32 mouse cellular contexts compared by ENCODE assay signal in genomic region chr9:14827875-14828274, GRCm38 (mm10). TPM values are rescaled to one million over a fixed set of nuclear protein-coding genes. Genes with fewer than 3 reads are reported as not detected.
DNase-seq lines count a peak whose midpoint lies in the region; ATAC-seq and TF ChIP-seq lines count a peak whose summit lies in the region.
"Had no signal": no experiment of that assay in that cellular context is flagged by ENCODE, and none has a peak within 500 bp of the region (broad histone marks: within the 10 kb centered on the region; RNA-seq: fewer than 3 reads in every experiment).

No protein-coding gene starts in this region.

- no peak overlapping the region for H3K4me3 ChIP-seq in forebrain, postnatal 0 days (ENCODE audit: low read depth, low read length)
- H3K4me3 ChIP-seq in forebrain, embryonic 14.5 days (ENCODE audit: low read depth, low read length) = no peak overlapping the region
- no peak overlapping the region for H3K4me3 ChIP-seq in kidney, embryonic 15.5 days (replicated peaks)
- H3K4me3 ChIP-seq: embryonic facial prominence, embryonic 10.5 days; embryonic facial prominence, embryonic 13.5 days; erythroblast, embryonic 14.5 days; forebrain, embryonic 12.5 days; hindbrain, embryonic 12.5 days; hindbrain, embryonic 15.5 days had no signal

- ATAC-seq in forebrain, postnatal 0 days = peak; percentile 27; the same call in 1 of the 2 replicates
- ATAC-seq in forebrain, embryonic 14.5 days = no peak
- ATAC-seq in kidney, embryonic 15.5 days (replicated peaks; ENCODE audit: low FRiP score) = no peak
- ATAC-seq: activated CD4-positive, CD25-positive, alpha-beta regulatory T cell, adult 4 months; forebrain, embryonic 16.5 days had no signal

- H3K4me2 ChIP-seq in forebrain, postnatal 0 days (ENCODE audit: low read depth) = no peak overlapping the region
- no peak overlapping the region for H3K4me2 ChIP-seq in forebrain, embryonic 14.5 days (ENCODE audit: low read length)
- H3K4me2 ChIP-seq in kidney, embryonic 15.5 days = no peak overlapping the region
- H3K4me2 ChIP-seq: embryonic facial prominence, embryonic 13.5 days; forebrain, embryonic 12.5 days; heart, embryonic 11.5 days; hindbrain, embryonic 12.5 days; hindbrain, embryonic 15.5 days had no signal

- H3K27ac ChIP-seq in forebrain, postnatal 0 days (ENCODE audit: low read depth, low read length) = no peak overlapping the region
- no peak overlapping the region for H3K27ac ChIP-seq in forebrain, embryonic 14.5 days (ENCODE audit: low read depth, low read length)
- H3K27ac ChIP-seq in kidney, embryonic 15.5 days = no peak overlapping the region
- H3K27ac ChIP-seq: embryonic facial prominence, embryonic 10.5 days; embryonic facial prominence, embryonic 13.5 days; forebrain, embryonic 12.5 days; hindbrain, embryonic 12.5 days; hindbrain, embryonic 15.5 days had no signal

- H3K9ac ChIP-seq in forebrain, postnatal 0 days = no peak overlapping the region
- H3K9ac ChIP-seq in forebrain, embryonic 14.5 days (ENCODE audit: low read length) = no peak overlapping the region
- no peak overlapping the region for H3K9ac ChIP-seq in kidney, embryonic 15.5 days
- H3K9ac ChIP-seq: embryonic facial prominence, embryonic 13.5 days; forebrain, embryonic 12.5 days; hindbrain, embryonic 12.5 days; hindbrain, embryonic 15.5 days had no signal

- no peaks in the 10 kb centered on the region for H3K4me1 ChIP-seq in forebrain, postnatal 0 days (ENCODE audit: insufficient read depth)
- H3K4me1 ChIP-seq in forebrain, embryonic 14.5 days (ENCODE audit: control insufficient read depth, insufficient read depth, low read length) = no peaks in the 10 kb centered on the region
- H3K4me1 ChIP-seq in kidney, embryonic 15.5 days = no peaks in the 10 kb centered on the region
- H3K4me1 ChIP-seq: embryonic facial prominence, embryonic 10.5 days; embryonic facial prominence, embryonic 13.5 days; forebrain, embryonic 12.5 days; hindbrain, embryonic 12.5 days; hindbrain, embryonic 15.5 days had no signal

- peaks cover 20% of the 10 kb centered on the region for H3K36me3 ChIP-seq in forebrain, postnatal 0 days (ENCODE audit: insufficient read depth)
- peaks cover 43% of the 10 kb centered on the region for H3K36me3 ChIP-seq in forebrain, embryonic 14.5 days (ENCODE audit: control insufficient read depth, insufficient read depth, low read length)
- peaks cover 83% of the 10 kb centered on the region for H3K36me3 ChIP-seq in kidney, embryonic 15.5 days

- H3K9me3 ChIP-seq in forebrain, postnatal 0 days (ENCODE audit: low read length) = no peaks in the 10 kb centered on the region
- no peaks in the 10 kb centered on the region for H3K9me3 ChIP-seq in forebrain, embryonic 14.5 days (replicated peaks; ENCODE audit: control insufficient read depth, low read length)
- H3K9me3 ChIP-seq in kidney, embryonic 15.5 days (replicated peaks) = no peaks in the 10 kb centered on the region
- H3K9me3 ChIP-seq: embryonic facial prominence, embryonic 10.5 days; embryonic facial prominence, embryonic 13.5 days; forebrain, embryonic 12.5 days; hindbrain, embryonic 12.5 days; hindbrain, embryonic 15.5 days had no signal

- DNase-seq in forebrain, postnatal 0 days = no peak
- DNase-seq in forebrain, embryonic 14.5 days (ENCODE audit: low spot score) = no peak
- DNase-seq in brain, adult 2 months (ENCODE audit: low read depth, low spot score) = peak; percentile 55
- DNase-seq in lung, postnatal 10 days = peak; percentile 20
- no peak for DNase-seq in heart, adult 11 months
- DNase-seq: adrenal gland, postnatal 10 days; cerebellum, adult 11-12 months; cerebellum, adult 8-10 months; cerebellum, postnatal 10 days; cerebellum, postnatal 36 days; embryo, embryonic 11 days; gastrocnemius, postnatal 10 days; gastrocnemius, postnatal 36 days had no signal

- TF ChIP-seq CTCF in forebrain, postnatal 0 days (IDR thresholded peaks at IDR 0.05; ENCODE audit: low read depth) = no peak

- H3K27me3 ChIP-seq in forebrain, postnatal 0 days (ENCODE audit: insufficient read depth, low read length) = no peaks in the 10 kb centered on the region
- H3K27me3 ChIP-seq in forebrain, embryonic 14.5 days (replicated peaks; ENCODE audit: control insufficient read depth, insufficient read depth, low read length) = no peaks in the 10 kb centered on the region
- H3K27me3 ChIP-seq in kidney, embryonic 15.5 days = no peaks in the 10 kb centered on the region
- H3K27me3 ChIP-seq: embryonic facial prominence, embryonic 13.5 days; forebrain, embryonic 12.5 days; hindbrain, embryonic 12.5 days; hindbrain, embryonic 15.5 days had no signal

- 37% methylated on average over 2 of the region's 2 CpGs for WGBS in forebrain, postnatal 0 days
- 59% methylated on average over 2 of the region's 2 CpGs for WGBS in forebrain, embryonic 14.5 days
- WGBS in kidney, embryonic 15.5 days = 72% methylated on average over 2 of the region's 2 CpGs

RNA-seq across cellular contexts. Expression of gene Gpr83, which starts 32.1 kb away (rescaled TPM):
- total RNA-seq in forebrain, postnatal 0 days (2014; rRNA removed) = 1.8 and 4.0 TPM in 2 replicates
- polyA plus RNA-seq in forebrain, postnatal 0 days (2015; fragmentation: Nextera tagmentation; extraction: Ambion mirVana) = 2.6 and 2.7 TPM in 2 replicates
- polyA plus RNA-seq in forebrain, embryonic 14.5 days (2014; fragmentation: Nextera tagmentation; extraction: Ambion mirVana) = 0.72 and 1.7 TPM in 2 replicates
- polyA plus RNA-seq in kidney, embryonic 15.5 days (2015; fragmentation: Nextera tagmentation; extraction: Ambion mirVana) = 0.59 and 0.84 TPM in 2 replicates
- total RNA-seq: gastrocnemius, adult 18-20 months; gastrocnemius, postnatal 36 days; heart, postnatal 25 days; hematopoietic stem cell, adult 5-6 weeks had no signal
- polyA plus RNA-seq: erythroblast, embryonic 14.5 days; heart, embryonic 11.5 days; heart, postnatal 0 days had no signal

RNA-seq across cellular contexts. Expression of gene Ankrd49, which starts 43.2 kb away (rescaled TPM):
- total RNA-seq in forebrain, postnatal 0 days (2014; rRNA removed) = 24.8 and 31.3 TPM in 2 replicates
- 33.8 and 39.5 TPM in 2 replicates for polyA plus RNA-seq in forebrain, postnatal 0 days (2015; fragmentation: Nextera tagmentation; extraction: Ambion mirVana)
- polyA plus RNA-seq in forebrain, embryonic 14.5 days (2014; fragmentation: Nextera tagmentation; extraction: Ambion mirVana) = 47.6 and 48.6 TPM in 2 replicates
- polyA plus RNA-seq in kidney, embryonic 15.5 days (2015; fragmentation: Nextera tagmentation; extraction: Ambion mirVana) = 43.0 and 45.7 TPM in 2 replicates

RNA-seq across cellular contexts. Expression of gene Mre11a, which starts 43.4 kb away (rescaled TPM):
- total RNA-seq in forebrain, postnatal 0 days (2014; rRNA removed) = 9.8 and 11.8 TPM in 2 replicates
- 6.6 and 8.9 TPM in 2 replicates for polyA plus RNA-seq in forebrain, postnatal 0 days (2015; fragmentation: Nextera tagmentation; extraction: Ambion mirVana)
- 12.3 and 14.1 TPM in 2 replicates for polyA plus RNA-seq in forebrain, embryonic 14.5 days (2014; fragmentation: Nextera tagmentation; extraction: Ambion mirVana)
- polyA plus RNA-seq in kidney, embryonic 15.5 days (2015; fragmentation: Nextera tagmentation; extraction: Ambion mirVana) = 26.0 and 30.3 TPM in 2 replicates

RNA-seq across cellular contexts. Expression of gene 1700012B09Rik, which starts 57.0 kb away (rescaled TPM):
- total RNA-seq in forebrain, postnatal 0 days (2014; rRNA removed) = 1.00 and 2.5 TPM in 2 replicates
- 6.1 and 8.8 TPM in 2 replicates for polyA plus RNA-seq in forebrain, postnatal 0 days (2015; fragmentation: Nextera tagmentation; extraction: Ambion mirVana)
- polyA plus RNA-seq in forebrain, embryonic 14.5 days (2014; fragmentation: Nextera tagmentation; extraction: Ambion mirVana) = 3.2 and 4.5 TPM in 2 replicates
- polyA plus RNA-seq in kidney, embryonic 15.5 days (2015; fragmentation: Nextera tagmentation; extraction: Ambion mirVana) = not detected in 2 replicates
- total RNA-seq: adrenal gland, postnatal 10 days; adrenal gland, postnatal 4 days; ES-E14; gastrocnemius, adult 18-20 months; gastrocnemius, postnatal 10 days; gastrocnemius, postnatal 36 days; heart, adult 8-10 months; heart, postnatal 25 days; hematopoietic stem cell, adult 5-6 weeks had no signal
- polyA plus RNA-seq: activated CD4-positive, CD25-positive, alpha-beta regulatory T cell, adult 4 months; embryonic facial prominence, embryonic 13.5 days; erythroblast, embryonic 14.5 days; heart, embryonic 11.5 days; heart, embryonic 14.5 days; heart, postnatal 0 days; intestine, embryonic 14.5 days had no signal

Comparison
In these comparisons a context has a peak if more than half of its experiments do, and no peak if none do; other contexts are left out.
1. DNase-seq: peak in brain, adult 2 months (single experiment) and lung, postnatal 10 days (single experiment); none in forebrain, postnatal 0 days (single experiment), forebrain, embryonic 14.5 days (single experiment) and heart, adult 11 months (single experiment).